Mouse (Mus musculus) heart, embryonic 12.5 days (tissue): ENCODE results near the gene Tab2. TPM values are rescaled to one million over a fixed set of nuclear protein-coding genes. Genes with fewer than 3 reads are reported as not detected.

Experiments
- ATAC-seq: fragments of 200-750 bp; cut with Nextera tagmentation; 2 replicates; pipeline ENCODE4 v1.8.0; 2017; ENCODE audit warnings: moderate TSS enrichment, moderate library complexity; ENCODE audit not compliant: insufficient number of reproducible peaks, low FRiP score
- H3K27ac ChIP-seq: fragments of 300-500 bp; sonication (generic); 2 replicates; pipeline ENCODE4 v1.5.1; 2016; ENCODE audit warnings: mild to moderate bottlenecking, moderate library complexity; ENCODE audit not compliant: poor library complexity, severe bottlenecking
- H3K27me3 ChIP-seq: fragments of 300-500 bp; sonication (generic); replicated peaks from 2 replicates; pipeline ENCODE4 v1.6.1; 2016; ENCODE audit warnings: mild to moderate bottlenecking, moderate library complexity
- H3K36me3 ChIP-seq: fragments of 300-500 bp; sonication (generic); 2 replicates; pipeline ENCODE4 v1.6.1; 2016; ENCODE audit warnings: mild to moderate bottlenecking, moderate library complexity
- H3K4me1 ChIP-seq: fragments of 300-500 bp; sonication (generic); replicated peaks from 2 replicates; pipeline ENCODE4 v1.6.1; 2016; ENCODE audit warnings: mild to moderate bottlenecking
- H3K4me2 ChIP-seq: fragments of 300-500 bp; sonication (generic); 2 replicates; pipeline ENCODE4 v1.6.1; 2016; ENCODE audit warnings: mild to moderate bottlenecking, moderate library complexity
- H3K4me3 ChIP-seq: fragments of 300-500 bp; sonication (generic); 2 replicates; pipeline ENCODE4 v1.5.1; 2016; ENCODE audit warnings: mild to moderate bottlenecking
- H3K9ac ChIP-seq: fragments of 300-500 bp; sonication (generic); 2 replicates; pipeline ENCODE4 v1.6.1; 2016; ENCODE audit warnings: mild to moderate bottlenecking, moderate library complexity
- H3K9me3 ChIP-seq: fragments of 300-500 bp; sonication (generic); replicated peaks from 2 replicates; pipeline ENCODE4 v1.6.1; 2016; ENCODE audit warnings: mild to moderate bottlenecking, moderate library complexity
- WGBS: fragments of 180-500 bp; shearing (Covaris S2); methylation state at CpG from one replicate; pipeline ENCODE4 v1.1.7; 2016; 5-methylcytosine and 5-hydroxymethylcytosine counted together
- polyA plus RNA-seq: library from polyadenylated mRNA; unstranded; fragments of >200 nt; fragmentation: Nextera tagmentation; extraction: Ambion mirVana; gene quantifications from 2 replicates; pipeline ENCODE4 v1.2.1, GENCODE M21; 2016

Gene Tab2
- polyA plus RNA-seq, 1 experiment from 2014 or later = 24.0 TPM

GRCm38 (mm10) chr10:7863411-7863810 is 92.6 kb downstream of the Tab2 start:
- peaks cover 19% of the 10 kb centered on the region for H3K27me3 ChIP-seq
- WGBS = 89% methylated on average over 6 of the region's 6 CpGs
- H3K9me3 ChIP-seq = no peaks in the 10 kb centered on the region
- H3K4me3 ChIP-seq = no peak overlapping the region
- H3K36me3 ChIP-seq = no peaks in the 10 kb centered on the region
- H3K27ac ChIP-seq = no peak overlapping the region
- no peak for ATAC-seq
- H3K9ac ChIP-seq = no peak overlapping the region
- H3K4me2 ChIP-seq = no peak overlapping the region
- peaks cover 4% of the 10 kb centered on the region; the same call in 1 of the 2 replicates for H3K4me1 ChIP-seq

GRCm38 (mm10) chr10:7861937-7862657 is 93.9 kb downstream of the Tab2 start:
- Histone ChIP-seq H3K4me1 (0 out of 2 replicates have a peak, but pooled peaks cover 3% of the 10 kb centered on the region), H3K4me3 (no peak overlapping the region), H3K27me3 (peaks cover 11% of the 10 kb centered on the region; the same call in 1 of the 2 replicates), H3K36me3 (no peaks in the 10 kb centered on the region), H3K4me2 (no peak overlapping the region), H3K9ac (no peak overlapping the region), H3K27ac (no peak overlapping the region), H3K9me3 (no peaks in the 10 kb centered on the region)
- no peak for ATAC-seq
- WGBS = 82% methylated on average over 24 of the region's 25 CpGs

- no peaks in the 10 kb centered on the region for H3K9me3 ChIP-seq
- no peak overlapping the region for H3K4me2 ChIP-seq
- H3K27ac ChIP-seq = no peak overlapping the region
- no peaks in the 10 kb centered on the region for H3K36me3 ChIP-seq
- no peak for ATAC-seq
- H3K4me3 ChIP-seq = no peak overlapping the region
- WGBS = 77% methylated on average over 14 of the region's 14 CpGs
- no peaks in the 10 kb centered on the region for H3K4me1 ChIP-seq
- peaks cover 4% of the 10 kb centered on the region; the same call in 1 of the 2 replicates for H3K27me3 ChIP-seq
- no peak overlapping the region for H3K9ac ChIP-seq
Measured at GRCm38 (mm10) chr10:7861259-7861936, 94.6 kb downstream of the Tab2 start.

- H3K27ac ChIP-seq = no peak overlapping the region
- ATAC-seq = no peak
- WGBS = 75% methylated on average over 7 of the region's 7 CpGs
- H3K4me3 ChIP-seq = no peak overlapping the region
- no peak overlapping the region for H3K9ac ChIP-seq
- H3K27me3 ChIP-seq = no peaks in the 10 kb centered on the region
- no peak overlapping the region for H3K4me2 ChIP-seq
- H3K36me3 ChIP-seq = no peaks in the 10 kb centered on the region
- no peaks in the 10 kb centered on the region for H3K9me3 ChIP-seq
- no peaks in the 10 kb centered on the region for H3K4me1 ChIP-seq
Measured at GRCm38 (mm10) chr10:7860494-7860893, 95.5 kb downstream of the Tab2 start.

Other genes with a start within 250 kb of the Tab2 start
- gene Katna1, start 230.2 kb downstream of the Tab2 start, polyA plus RNA-seq = 33.4 and 37.0 TPM in 2 replicates
- gene Ginm1, start 163.4 kb downstream of the Tab2 start, polyA plus RNA-seq = 78.5 and 80.5 TPM in 2 replicates
- 31.3 and 33.0 TPM in 2 replicates for gene Ppil4, start 163.3 kb downstream of the Tab2 start, polyA plus RNA-seq
- 0.15 and 0.22 TPM in 2 replicates for gene Zc3h12d, start 123.8 kb downstream of the Tab2 start, polyA plus RNA-seq